Mouse (Mus musculus): Measurements from ENCODE around the gene Ddah2. TPM values are rescaled to one million over a fixed set of nuclear protein-coding genes. Genes with fewer than 3 reads are reported as not detected.

Gene Ddah2
- polyA plus RNA-seq, 1 experiment, result 14.5 TPM

DNA sequence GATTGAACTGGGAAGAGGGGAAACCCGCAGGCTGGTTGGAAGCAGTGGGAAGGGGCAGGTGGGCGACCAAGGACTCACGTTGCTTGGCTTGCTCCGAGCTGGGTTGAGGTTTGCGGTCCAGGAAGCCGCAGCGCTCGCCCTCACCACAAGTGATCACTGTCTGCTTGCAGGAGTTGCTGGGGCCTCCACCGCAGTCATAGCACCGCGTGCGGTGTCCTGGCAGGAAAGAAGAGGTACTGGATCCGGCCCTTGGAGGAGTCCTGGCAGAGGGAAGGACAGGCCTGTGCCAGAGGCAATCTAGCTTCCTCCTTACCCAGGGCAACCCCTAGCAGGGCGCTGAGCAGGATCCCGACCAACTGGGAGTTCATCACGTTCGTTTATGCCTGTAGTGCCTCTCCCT is 15.3 kb downstream of the Ddah2 start:
- WGBS, result 59% methylated on average over 17 of the region's 17 CpGs
- Histone ChIP-seq H3K36me3 (ENCODE audit: control insufficient read depth, insufficient read depth, low read length) (no peaks in the 10 kb centered on the region), H3K4me1 (ENCODE audit: control insufficient read depth, insufficient read depth, insufficient read length, low read length) (peaks cover 12% of the 10 kb centered on the region), H3K27me3 (ENCODE audit: control insufficient read depth, insufficient read depth, low read length) (no peaks in the 10 kb centered on the region), H3K4me3 (ENCODE audit: low read depth, low read length) (no peak overlapping the region), H3K27ac (ENCODE audit: insufficient read depth, low read depth, low read length) (no peak overlapping the region)
- TF ChIP-seq POLR2A (IDR thresholded peaks at IDR 0.05; ENCODE audit: low read depth, low read length) (no peak), CTCF (IDR thresholded peaks at IDR 0.05; ENCODE audit: extremely low read depth, insufficient read length, insufficient replicate concordance, low read depth, low read length) (no peak)

DNA sequence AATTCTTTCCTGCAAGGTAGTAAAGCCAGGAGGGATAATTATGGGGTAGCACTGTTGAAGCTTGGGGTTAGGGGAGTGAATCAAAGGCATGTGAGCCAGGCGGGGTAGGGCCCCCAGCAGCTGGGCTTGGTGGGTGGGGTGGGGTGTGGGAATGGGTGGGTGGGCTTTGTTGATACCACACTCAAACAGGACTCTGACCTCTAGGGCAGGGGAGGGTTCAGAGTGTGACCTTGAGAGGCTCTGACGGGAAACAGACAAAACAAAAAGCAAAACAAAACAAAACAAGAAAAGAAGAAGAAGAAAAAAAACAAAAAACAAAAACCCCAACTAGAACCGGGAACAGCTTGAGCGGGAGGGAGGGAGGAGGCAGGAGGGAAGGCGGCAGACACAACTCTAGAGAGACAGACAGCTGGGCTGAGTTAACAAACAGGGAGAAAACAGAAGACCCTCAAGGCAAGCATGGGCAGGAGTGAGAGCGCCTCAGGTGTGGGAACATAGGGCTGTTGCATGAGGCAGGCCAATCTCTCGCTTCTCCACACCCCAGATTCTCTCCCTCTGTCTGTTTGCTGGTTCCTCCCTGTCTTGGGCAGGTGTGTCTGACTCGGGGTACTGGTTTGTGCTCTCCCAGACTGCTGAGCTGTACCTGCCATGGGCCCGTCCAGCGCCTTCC is 17.8 kb downstream of the Ddah2 start, which contains the start of gene Ly6g6e:
Gene Ly6g6e (plus strand): TSS at position 396 of the 670 bp plus-strand sequence.
- Histone ChIP-seq H3K4me3 (ENCODE audit: low read depth, low read length) (peak within 1 kb of the TSS; percentile 55), H3K36me3 (ENCODE audit: control insufficient read depth, insufficient read depth, low read length) (no peaks in the 10 kb centered on the region), H3K27ac (ENCODE audit: insufficient read depth, low read depth, low read length) (no peak within 1 kb of the TSS), H3K27me3 (ENCODE audit: control insufficient read depth, insufficient read depth, low read length) (no peaks in the 10 kb centered on the region), H3K4me1 (ENCODE audit: control insufficient read depth, insufficient read depth, insufficient read length, low read length) (peaks cover 24% of the 10 kb centered on the region)
- TF ChIP-seq CTCF (IDR thresholded peaks at IDR 0.05; ENCODE audit: extremely low read depth, insufficient read length, insufficient replicate concordance, low read depth, low read length) (no peak), POLR2A (IDR thresholded peaks at IDR 0.05; ENCODE audit: low read depth, low read length) (no peak)
- WGBS, result 47% methylated on average over 10 of the region's 10 CpGs

- Histone ChIP-seq H3K4me3 (ENCODE audit: low read depth, low read length) (peak overlapping the region; percentile 55; the same call in 1 of the 2 replicates), H3K4me1 (ENCODE audit: control insufficient read depth, insufficient read depth, insufficient read length, low read length) (peaks cover 24% of the 10 kb centered on the region), H3K27ac (ENCODE audit: insufficient read depth, low read depth, low read length) (no peak overlapping the region), H3K36me3 (ENCODE audit: control insufficient read depth, insufficient read depth, low read length) (no peaks in the 10 kb centered on the region), H3K27me3 (ENCODE audit: control insufficient read depth, insufficient read depth, low read length) (no peaks in the 10 kb centered on the region)
- 7% methylated on average over 2 of the region's 2 CpGs for whole genome bisulfite sequencing
- TF ChIP-seq POLR2A (IDR thresholded peaks at IDR 0.05; ENCODE audit: low read depth, low read length) (no peak), CTCF (IDR thresholded peaks at IDR 0.05; ENCODE audit: extremely low read depth, insufficient read length, insufficient replicate concordance, low read depth, low read length) (no peak)
These were observed 18.4 kb downstream of the Ddah2 start for GRCm38 (mm10) chr17:35077285-35077684.

DNA sequence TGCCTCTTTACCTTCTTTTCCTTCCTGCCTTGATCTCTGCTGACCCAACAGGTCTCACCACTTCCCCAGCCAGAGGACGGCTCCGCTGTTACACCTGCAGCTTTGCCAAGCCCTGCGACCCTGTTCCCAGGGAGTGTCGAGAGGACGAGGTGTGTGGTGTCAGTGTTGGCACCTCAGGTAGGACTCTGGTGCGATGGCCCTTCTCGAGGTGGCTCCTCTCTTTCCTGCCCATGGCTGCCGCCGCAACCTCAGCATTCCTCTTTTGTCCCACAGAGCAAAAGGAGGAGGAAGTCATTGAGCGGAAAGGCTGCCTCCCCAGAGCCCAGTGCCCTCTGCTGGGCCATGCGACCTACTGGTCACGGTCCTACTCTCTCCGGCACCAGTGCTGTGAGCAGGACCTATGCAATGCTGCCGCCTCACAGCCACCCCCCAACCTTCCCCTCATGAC is 19.0 kb downstream of the Ddah2 start, which contains the start of gene Ly6g6d:
Gene Ly6g6d (minus strand): TSS at position 280 of the 448 bp plus-strand sequence.
- no peaks in the 10 kb centered on the region for H3K27me3 ChIP-seq (ENCODE audit: control insufficient read depth, insufficient read depth, low read length)
- peak within 1 kb of the TSS; percentile 55 for H3K4me3 ChIP-seq (ENCODE audit: low read depth, low read length)
- H3K36me3 ChIP-seq (ENCODE audit: control insufficient read depth, insufficient read depth, low read length), result no peaks in the 10 kb centered on the region
- no peak; the same call in 1 of the 2 replicates for TF ChIP-seq POLR2A (IDR thresholded peaks at IDR 0.05; ENCODE audit: low read depth, low read length)
- TF ChIP-seq CTCF (IDR thresholded peaks at IDR 0.05; ENCODE audit: extremely low read depth, insufficient read length, insufficient replicate concordance, low read depth, low read length), result peak; percentile 59
- H3K27ac ChIP-seq (ENCODE audit: insufficient read depth, low read depth, low read length), result no peak within 1 kb of the TSS
- H3K4me1 ChIP-seq (ENCODE audit: control insufficient read depth, insufficient read depth, insufficient read length, low read length), result peaks cover 24% of the 10 kb centered on the region
- 5% methylated on average over 14 of the region's 14 CpGs for WGBS

DNA sequence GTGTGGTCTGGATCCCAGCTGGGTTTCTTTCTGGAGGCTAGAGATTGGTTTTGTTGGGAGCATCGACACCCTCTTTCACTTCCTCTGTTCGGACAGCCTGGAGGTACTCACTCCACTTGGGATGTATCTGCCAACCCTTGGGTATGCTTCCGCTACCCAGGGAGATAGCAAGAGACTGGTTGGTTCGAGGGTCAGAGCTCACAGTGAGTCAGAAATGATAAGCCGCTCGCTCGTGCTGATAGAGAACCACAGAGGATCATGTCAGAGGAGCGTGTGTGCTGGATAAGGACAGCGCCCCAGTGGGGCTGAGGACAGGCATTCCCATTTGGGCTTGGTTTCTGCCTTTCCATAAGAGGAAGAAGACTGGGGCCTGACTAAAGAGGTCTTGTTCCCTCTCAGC is 20.9 kb downstream of the Ddah2 start:
- 20% methylated on average over 9 of the region's 9 CpGs for WGBS
- TF ChIP-seq POLR2A (IDR thresholded peaks at IDR 0.05; ENCODE audit: low read depth, low read length) (no peak; the same call in 1 of the 2 replicates), CTCF (IDR thresholded peaks at IDR 0.05; ENCODE audit: extremely low read depth, insufficient read length, insufficient replicate concordance, low read depth, low read length) (no peak)
- H3K4me1 ChIP-seq (ENCODE audit: control insufficient read depth, insufficient read depth, insufficient read length, low read length), result peaks cover 30% of the 10 kb centered on the region
- H3K36me3 ChIP-seq (ENCODE audit: control insufficient read depth, insufficient read depth, low read length), result no peaks in the 10 kb centered on the region
- no peak overlapping the region for H3K4me3 ChIP-seq (ENCODE audit: low read depth, low read length)
- peak overlapping the region; percentile 48 for H3K27ac ChIP-seq (ENCODE audit: insufficient read depth, low read depth, low read length)
- no peaks in the 10 kb centered on the region for H3K27me3 ChIP-seq (ENCODE audit: control insufficient read depth, insufficient read depth, low read length)

DNA sequence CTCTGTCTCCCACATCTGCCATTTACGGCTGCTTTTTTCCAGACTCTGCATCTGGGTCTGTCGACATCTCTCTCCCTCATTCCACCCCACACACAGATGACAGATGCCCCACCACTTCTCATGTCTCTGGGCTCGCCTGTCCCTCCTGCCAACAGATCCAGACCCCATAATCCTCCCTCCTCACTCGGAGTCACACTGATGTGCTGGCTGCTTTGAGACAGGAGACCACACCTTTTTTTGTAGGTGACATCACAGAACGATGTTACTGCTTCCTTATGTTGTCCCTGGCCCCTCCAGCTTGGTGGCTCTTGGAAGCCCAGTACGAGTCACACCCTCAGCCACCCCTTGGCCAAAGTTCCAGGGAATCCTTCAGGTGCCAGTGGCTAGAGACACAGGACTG is 21.4 kb downstream of the Ddah2 start:
- 25% methylated on average over 6 of the region's 6 CpGs for WGBS

GRCm38 (mm10) chr17:35080710-35081109 is 21.9 kb downstream of the Ddah2 start:
- no peaks in the 10 kb centered on the region for H3K36me3 ChIP-seq (ENCODE audit: control insufficient read depth, insufficient read depth, low read length)
- WGBS, result 93% methylated on average over 4 of the region's 4 CpGs
- TF ChIP-seq CTCF (IDR thresholded peaks at IDR 0.05; ENCODE audit: extremely low read depth, insufficient read length, insufficient replicate concordance, low read depth, low read length) (no peak), POLR2A (IDR thresholded peaks at IDR 0.05; ENCODE audit: low read depth, low read length) (no peak)

More for the DNA sequence above, 21.4 kb downstream of the Ddah2 start:
- Histone ChIP-seq H3K27me3 (ENCODE audit: control insufficient read depth, insufficient read depth, low read length) (no peaks in the 10 kb centered on the region), H3K36me3 (ENCODE audit: control insufficient read depth, insufficient read depth, low read length) (no peaks in the 10 kb centered on the region), H3K4me3 (ENCODE audit: low read depth, low read length) (no peak overlapping the region), H3K27ac (ENCODE audit: insufficient read depth, low read depth, low read length) (peak overlapping the region; percentile 48), H3K4me1 (ENCODE audit: control insufficient read depth, insufficient read depth, insufficient read length, low read length) (peaks cover 30% of the 10 kb centered on the region)
- TF ChIP-seq POLR2A (IDR thresholded peaks at IDR 0.05; ENCODE audit: low read depth, low read length), result no peak
- no peak for TF ChIP-seq CTCF (IDR thresholded peaks at IDR 0.05; ENCODE audit: extremely low read depth, insufficient read length, insufficient replicate concordance, low read depth, low read length)

More at GRCm38 (mm10) chr17:35080710-35081109, 21.9 kb downstream of the Ddah2 start:
- Histone ChIP-seq H3K4me3 (ENCODE audit: low read depth, low read length) (no peak overlapping the region), H3K27me3 (ENCODE audit: control insufficient read depth, insufficient read depth, low read length) (no peaks in the 10 kb centered on the region), H3K4me1 (ENCODE audit: control insufficient read depth, insufficient read depth, insufficient read length, low read length) (peaks cover 30% of the 10 kb centered on the region), H3K27ac (ENCODE audit: insufficient read depth, low read depth, low read length) (no peak overlapping the region)
